Mouse (Mus musculus) E14TG2a.4 (cell line): ENCODE data around the gene Cln3.

Experiments
- CTCF ChIP-seq: conservative IDR thresholded peaks from 2 replicates; pipeline ENCODE4 v1.5.1; 2014; ENCODE audit warnings: low read length
- NANOG ChIP-seq: IDR thresholded peaks from 2 replicates; pipeline ENCODE4 v1.6.1; 2014; ENCODE audit warnings: borderline replicate concordance, low read length, mixed read lengths

DNA sequence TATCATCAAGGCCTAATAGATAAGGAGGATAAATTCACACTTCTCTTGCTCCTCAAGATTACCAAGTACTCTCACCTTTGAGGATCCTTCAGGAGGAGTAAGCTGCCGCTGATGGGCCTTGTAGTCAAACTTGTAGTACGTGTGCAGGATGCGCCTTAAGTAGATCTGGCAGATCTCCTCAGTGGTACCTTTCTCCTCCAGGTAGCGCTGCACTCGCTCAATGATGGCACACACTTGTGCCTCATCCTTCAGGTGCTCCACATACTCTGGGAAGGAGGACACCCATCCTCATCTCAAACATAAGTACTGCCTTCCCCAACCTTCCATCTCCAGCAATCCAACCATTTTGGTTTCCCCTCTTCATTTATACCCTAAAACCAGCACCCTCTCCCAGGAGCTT is 29.0 kb downstream of the Cln3 start:
- TF ChIP-seq CTCF, result no peak
- no peak for TF ChIP-seq NANOG
